ENCODE assay signal across 20 mouse cellular contexts in genomic region chr4:46628081-46628480, GRCm38 (mm10). TPM values are rescaled to one million over a fixed set of nuclear protein-coding genes. Genes with fewer than 3 reads are reported as not detected.
A peak's percentile ranks its signal among the peaks of the same experiment; 100 is the strongest.
DNase-seq lines count a peak whose midpoint lies in the region; ATAC-seq and TF ChIP-seq lines count a peak whose summit lies in the region.
"Had no signal": no experiment of that assay in that cellular context is flagged by ENCODE, and none has a peak within 500 bp of the region (broad histone marks: within the 10 kb centered on the region; RNA-seq: fewer than 3 reads in every experiment).

No protein-coding gene starts in this region.

- H3K36me3 ChIP-seq in heart, embryonic 10.5 days, result no peaks in the 10 kb centered on the region
- peaks cover 3% of the 10 kb centered on the region; the same call in 1 of the 2 replicates for H3K36me3 ChIP-seq in intestine, postnatal 0 days (ENCODE audit: control insufficient read depth, insufficient read depth)
- H3K36me3 ChIP-seq: embryonic facial prominence, embryonic 12.5 days; forebrain, embryonic 12.5 days; heart, embryonic 13.5 days had no signal

- H3K9me3 ChIP-seq in heart, embryonic 10.5 days, result no peaks in the 10 kb centered on the region
- H3K9me3 ChIP-seq in intestine, postnatal 0 days (ENCODE audit: control insufficient read depth), result no peaks in the 10 kb centered on the region
- H3K9me3 ChIP-seq: embryonic facial prominence, embryonic 12.5 days; forebrain, embryonic 12.5 days; heart, embryonic 13.5 days had no signal

- H3K27me3 ChIP-seq in heart, embryonic 10.5 days (ENCODE audit: insufficient read depth, poor library complexity, severe bottlenecking), result peaks cover 6% of the 10 kb centered on the region; the same call in 1 of the 2 replicates
- no peaks in the 10 kb centered on the region for H3K27me3 ChIP-seq in intestine, postnatal 0 days (replicated peaks; ENCODE audit: control insufficient read depth, insufficient read depth, low read length)
- H3K27me3 ChIP-seq: heart, embryonic 13.5 days had no signal

- no peak overlapping the region for H3K9ac ChIP-seq in intestine, postnatal 0 days (ENCODE audit: low read depth, low read length)
- H3K9ac ChIP-seq: embryonic facial prominence, embryonic 12.5 days; forebrain, embryonic 12.5 days; hindbrain, embryonic 14.5 days had no signal

- no peak overlapping the region for H3K4me3 ChIP-seq in heart, embryonic 10.5 days
- no peak overlapping the region for H3K4me3 ChIP-seq in intestine, postnatal 0 days (ENCODE audit: low read depth, low read length)
- H3K4me3 ChIP-seq: embryonic facial prominence, embryonic 12.5 days; forebrain, embryonic 12.5 days; heart, adult 2 months had no signal

- peaks cover 24% of the 10 kb centered on the region for H3K4me1 ChIP-seq in heart, embryonic 10.5 days
- peaks cover 18% of the 10 kb centered on the region for H3K4me1 ChIP-seq in intestine, postnatal 0 days (replicated peaks; ENCODE audit: control insufficient read depth, insufficient read depth, low read length)
- H3K4me1 ChIP-seq: forebrain, embryonic 12.5 days had no signal

- no peak overlapping the region for H3K4me2 ChIP-seq in intestine, postnatal 0 days (replicated peaks; ENCODE audit: low read depth)
- H3K4me2 ChIP-seq: embryonic facial prominence, embryonic 12.5 days; forebrain, embryonic 12.5 days; hindbrain, embryonic 14.5 days had no signal

- peak; percentile 49 for ATAC-seq in intestine, postnatal 0 days
- ATAC-seq: forebrain, embryonic 16.5 days had no signal

- WGBS in heart, embryonic 10.5 days, result 77% methylated on average over 11 of the region's 11 CpGs
- 40% methylated on average over 11 of the region's 11 CpGs for WGBS in intestine, postnatal 0 days

- no peak for DNase-seq in heart, embryonic 10.5 days (ENCODE audit: low spot score)
- no peak for DNase-seq in heart, postnatal 10 days
- peak; percentile 16 for DNase-seq in retina, postnatal 1 day
- no peak for DNase-seq in retina, embryonic 14.5 days (ENCODE audit: low spot score)
- peak; percentile 79 for DNase-seq in thymus, postnatal 4 days
- DNase-seq in thymus, postnatal 36 days, result no peak
- no peak for DNase-seq in spleen, adult 12 weeks (ENCODE audit: low spot score)
- DNase-seq: adrenal gland, postnatal 10 days; cerebellum, adult 11 months; cerebellum, adult 8-10 months; cerebellum, postnatal 25 days; gastrocnemius, postnatal 14 days; heart, adult 2 months; heart, postnatal 14 days had no signal

- intact Hi-C loops in heart, postnatal 10 days (cut with DNase I), result no loop called here

- TF ChIP-seq CTCF in intestine, postnatal 0 days (IDR thresholded peaks at IDR 0.05; ENCODE audit: low read depth), result no peak

- 0 out of 2 replicates have a peak overlapping the region, but pooled peaks have one; percentile 16 for H3K27ac ChIP-seq in heart, embryonic 10.5 days
- H3K27ac ChIP-seq in intestine, postnatal 0 days (ENCODE audit: low read depth, low read length), result peak overlapping the region; percentile 64; the same call in 1 of the 2 replicates
- H3K27ac ChIP-seq: embryonic facial prominence, embryonic 12.5 days; forebrain, embryonic 12.5 days; heart, adult 2 months; heart, embryonic 13.5 days; hindbrain, embryonic 14.5 days had no signal

RNA-seq across cellular contexts. Expression of gene Tbc1d2, which starts 21.9 kb away (rescaled TPM):
- 0.55 and 0.98 TPM in 2 replicates for polyA plus RNA-seq in heart, embryonic 10.5 days (2016; fragmentation: Nextera tagmentation; extraction: Ambion mirVana)
- 1 to 10 TPM; 3.0 TPM for total RNA-seq in heart, postnatal 10 days (2021)
- 5.1 and 5.2 TPM in 2 replicates for polyA plus RNA-seq in intestine, postnatal 0 days (2015; fragmentation: Nextera tagmentation; extraction: Ambion mirVana)

RNA-seq across cellular contexts. Expression of gene Coro2a, which starts 26.1 kb away (rescaled TPM):
- 0.89 and 1.4 TPM in 2 replicates for polyA plus RNA-seq in heart, embryonic 10.5 days (2016; fragmentation: Nextera tagmentation; extraction: Ambion mirVana)
- total RNA-seq in heart, postnatal 10 days (2021), result under 1 TPM; 0.27 to 0.43 TPM
- polyA plus RNA-seq in intestine, postnatal 0 days (2015; fragmentation: Nextera tagmentation; extraction: Ambion mirVana), result 53.0 and 59.7 TPM in 2 replicates

Comparison
In these comparisons a context has a peak if more than half of its experiments do, and no peak if none do; other contexts are left out.
1. DNase-seq: peak in retina, postnatal 1 day (single experiment) and thymus, postnatal 4 days (single experiment); none in heart, embryonic 10.5 days (single experiment), heart, postnatal 10 days (0 of 2), retina, embryonic 14.5 days (single experiment), thymus, postnatal 36 days (0 of 2) and spleen, adult 12 weeks (single experiment).
2. RNA of gene Coro2a, which starts 26.1 kb away (polyA plus RNA-seq): 53.0 to 59.7 TPM in intestine, postnatal 0 days; 0.89 to 1.4 TPM in heart, embryonic 10.5 days; every median in the first group is over 10 times any median in the second.